Mouse (Mus musculus): ENCODE measurements around the gene Fam193a. TPM values are rescaled to one million over a fixed set of nuclear protein-coding genes. Genes with fewer than 3 reads are reported as not detected.
A peak's percentile ranks its signal among the peaks of the same experiment; 100 is the strongest.

The Fam193a gene
- polyA plus RNA-seq, 1 experiment from 2014 or later = 16.9 TPM

GRCm38 (mm10) chr5:34525663-34526476 lies 156.1 kb downstream of the Fam193a start, which contains the start of gene Sh3bp2:
Gene Sh3bp2 (plus strand): TSS chr5:34525838.
- ATAC-seq = peak; percentile 97
- Histone ChIP-seq H3K4me2 (ENCODE audit: low read length) (peak within 1 kb of the TSS; percentile 60), H3K4me1 (ENCODE audit: control insufficient read depth, insufficient read depth, low read length) (no peaks in the 10 kb centered on the region), H3K4me3 (ENCODE audit: low read depth, low read length) (peak within 1 kb of the TSS; percentile 39), H3K9ac (ENCODE audit: low read length) (peak within 1 kb of the TSS; percentile 53), H3K27ac (ENCODE audit: low read depth, low read length) (no peak within 1 kb of the TSS), H3K27me3 (replicated peaks; ENCODE audit: control insufficient read depth, insufficient read depth, low read length) (no peaks in the 10 kb centered on the region), H3K36me3 (ENCODE audit: control insufficient read depth, insufficient read depth, low read length) (no peaks in the 10 kb centered on the region), H3K9me3 (replicated peaks; ENCODE audit: control insufficient read depth, low read length) (no peaks in the 10 kb centered on the region)
- DNase-seq (ENCODE audit: low spot score) = peak; percentile 81
- 2% methylated on average over 38 of the region's 38 CpGs for WGBS

- Histone ChIP-seq H3K27me3 (replicated peaks; ENCODE audit: control insufficient read depth, insufficient read depth, low read length) (no peaks in the 10 kb centered on the region), H3K4me3 (ENCODE audit: low read depth, low read length) (no peak overlapping the region), H3K4me1 (ENCODE audit: control insufficient read depth, insufficient read depth, low read length) (no peaks in the 10 kb centered on the region), H3K27ac (ENCODE audit: low read depth, low read length) (no peak overlapping the region), H3K4me2 (ENCODE audit: low read length) (peak overlapping the region; percentile 60; the same call in 1 of the 2 replicates), H3K9me3 (replicated peaks; ENCODE audit: control insufficient read depth, low read length) (no peaks in the 10 kb centered on the region), H3K9ac (ENCODE audit: low read length) (no peak overlapping the region), H3K36me3 (ENCODE audit: control insufficient read depth, insufficient read depth, low read length) (no peaks in the 10 kb centered on the region)
- DNase-seq (ENCODE audit: low spot score) (no peak), ATAC-seq (no peak)
- WGBS = 34% methylated on average over 5 of the region's 5 CpGs
Observed at GRCm38 (mm10) chr5:34526477-34526775, 156.7 kb downstream of the Fam193a start.

GRCm38 (mm10) chr5:34527352-34527751 lies 157.6 kb downstream of the Fam193a start:
- no peaks in the 10 kb centered on the region for H3K4me1 ChIP-seq (ENCODE audit: control insufficient read depth, insufficient read depth, low read length)
- H3K27me3 ChIP-seq (replicated peaks; ENCODE audit: control insufficient read depth, insufficient read depth, low read length) = no peaks in the 10 kb centered on the region
- no peaks in the 10 kb centered on the region for H3K36me3 ChIP-seq (ENCODE audit: control insufficient read depth, insufficient read depth, low read length)
- no peak overlapping the region for H3K4me2 ChIP-seq (ENCODE audit: low read length)
- no peaks in the 10 kb centered on the region for H3K9me3 ChIP-seq (replicated peaks; ENCODE audit: control insufficient read depth, low read length)
- no peak overlapping the region for H3K4me3 ChIP-seq (ENCODE audit: low read depth, low read length)
- DNase-seq (ENCODE audit: low spot score) (no peak), ATAC-seq (no peak)
- H3K27ac ChIP-seq (ENCODE audit: low read depth, low read length) = no peak overlapping the region
- H3K9ac ChIP-seq (ENCODE audit: low read length) = no peak overlapping the region
- WGBS = 81% methylated on average over 2 of the region's 2 CpGs

- DNase-seq (ENCODE audit: low spot score) (no peak), ATAC-seq (no peak)
- Histone ChIP-seq H3K9me3 (replicated peaks; ENCODE audit: control insufficient read depth, low read length) (no peaks in the 10 kb centered on the region), H3K36me3 (ENCODE audit: control insufficient read depth, insufficient read depth, low read length) (no peaks in the 10 kb centered on the region), H3K4me1 (ENCODE audit: control insufficient read depth, insufficient read depth, low read length) (no peaks in the 10 kb centered on the region), H3K9ac (ENCODE audit: low read length) (no peak overlapping the region), H3K27me3 (replicated peaks; ENCODE audit: control insufficient read depth, insufficient read depth, low read length) (no peaks in the 10 kb centered on the region), H3K4me2 (ENCODE audit: low read length) (no peak overlapping the region), H3K4me3 (ENCODE audit: low read depth, low read length) (no peak overlapping the region), H3K27ac (ENCODE audit: low read depth, low read length) (no peak overlapping the region)
- WGBS = 88% methylated on average over 5 of the region's 5 CpGs
Observed at GRCm38 (mm10) chr5:34528724-34529123, 159.0 kb downstream of the Fam193a start.

GRCm38 (mm10) chr5:34530116-34530515 lies 160.4 kb downstream of the Fam193a start:
- ATAC-seq (no peak), DNase-seq (ENCODE audit: low spot score) (peak; percentile 7)
- Histone ChIP-seq H3K9ac (ENCODE audit: low read length) (no peak overlapping the region), H3K4me3 (ENCODE audit: low read depth, low read length) (no peak overlapping the region), H3K27me3 (replicated peaks; ENCODE audit: control insufficient read depth, insufficient read depth, low read length) (no peaks in the 10 kb centered on the region), H3K27ac (ENCODE audit: low read depth, low read length) (no peak overlapping the region), H3K36me3 (ENCODE audit: control insufficient read depth, insufficient read depth, low read length) (no peaks in the 10 kb centered on the region), H3K9me3 (replicated peaks; ENCODE audit: control insufficient read depth, low read length) (no peaks in the 10 kb centered on the region), H3K4me2 (ENCODE audit: low read length) (no peak overlapping the region), H3K4me1 (ENCODE audit: control insufficient read depth, insufficient read depth, low read length) (no peaks in the 10 kb centered on the region)
- WGBS = 59% methylated on average over 5 of the region's 5 CpGs

GRCm38 (mm10) chr5:34530687-34531086 lies 161.0 kb downstream of the Fam193a start:
- Histone ChIP-seq H3K9ac (ENCODE audit: low read length) (no peak overlapping the region), H3K36me3 (ENCODE audit: control insufficient read depth, insufficient read depth, low read length) (no peaks in the 10 kb centered on the region), H3K9me3 (replicated peaks; ENCODE audit: control insufficient read depth, low read length) (no peaks in the 10 kb centered on the region), H3K4me3 (ENCODE audit: low read depth, low read length) (no peak overlapping the region), H3K27ac (ENCODE audit: low read depth, low read length) (no peak overlapping the region), H3K4me2 (ENCODE audit: low read length) (no peak overlapping the region), H3K4me1 (ENCODE audit: control insufficient read depth, insufficient read depth, low read length) (no peaks in the 10 kb centered on the region), H3K27me3 (replicated peaks; ENCODE audit: control insufficient read depth, insufficient read depth, low read length) (no peaks in the 10 kb centered on the region)
- DNase-seq (ENCODE audit: low spot score) = no peak
- ATAC-seq = no peak
- WGBS = 60% methylated on average over 4 of the region's 4 CpGs

- H3K9ac ChIP-seq (ENCODE audit: low read length) = no peak overlapping the region
- no peaks in the 10 kb centered on the region for H3K9me3 ChIP-seq (replicated peaks; ENCODE audit: control insufficient read depth, low read length)
- no peak overlapping the region for H3K27ac ChIP-seq (ENCODE audit: low read depth, low read length)
- H3K4me3 ChIP-seq (ENCODE audit: low read depth, low read length) = no peak overlapping the region
- ATAC-seq = no peak
- H3K36me3 ChIP-seq (ENCODE audit: control insufficient read depth, insufficient read depth, low read length) = no peaks in the 10 kb centered on the region
- 74% methylated on average over 5 of the region's 5 CpGs for WGBS
- no peaks in the 10 kb centered on the region for H3K27me3 ChIP-seq (replicated peaks; ENCODE audit: control insufficient read depth, insufficient read depth, low read length)
- H3K4me2 ChIP-seq (ENCODE audit: low read length) = no peak overlapping the region
- no peaks in the 10 kb centered on the region for H3K4me1 ChIP-seq (ENCODE audit: control insufficient read depth, insufficient read depth, low read length)
- DNase-seq (ENCODE audit: low spot score) = no peak
Observed at GRCm38 (mm10) chr5:34533066-34533465, 163.3 kb downstream of the Fam193a start.

GRCm38 (mm10) chr5:34533820-34534219 lies 164.1 kb downstream of the Fam193a start:
- no peaks in the 10 kb centered on the region for H3K4me1 ChIP-seq (ENCODE audit: control insufficient read depth, insufficient read depth, low read length)
- no peaks in the 10 kb centered on the region for H3K9me3 ChIP-seq (replicated peaks; ENCODE audit: control insufficient read depth, low read length)
- no peaks in the 10 kb centered on the region for H3K36me3 ChIP-seq (ENCODE audit: control insufficient read depth, insufficient read depth, low read length)
- no peaks in the 10 kb centered on the region for H3K27me3 ChIP-seq (replicated peaks; ENCODE audit: control insufficient read depth, insufficient read depth, low read length)
- ATAC-seq (no peak), DNase-seq (ENCODE audit: low spot score) (no peak)
- H3K4me2 ChIP-seq (ENCODE audit: low read length) = no peak overlapping the region
- H3K27ac ChIP-seq (ENCODE audit: low read depth, low read length) = no peak overlapping the region
- WGBS = 79% methylated on average over 3 of the region's 3 CpGs
- no peak overlapping the region for H3K9ac ChIP-seq (ENCODE audit: low read length)
- H3K4me3 ChIP-seq (ENCODE audit: low read depth, low read length) = no peak overlapping the region

- Histone ChIP-seq H3K36me3 (ENCODE audit: control insufficient read depth, insufficient read depth, low read length) (no peaks in the 10 kb centered on the region), H3K9ac (ENCODE audit: low read length) (no peak overlapping the region), H3K27me3 (replicated peaks; ENCODE audit: control insufficient read depth, insufficient read depth, low read length) (no peaks in the 10 kb centered on the region), H3K9me3 (replicated peaks; ENCODE audit: control insufficient read depth, low read length) (no peaks in the 10 kb centered on the region), H3K4me2 (ENCODE audit: low read length) (no peak overlapping the region), H3K27ac (ENCODE audit: low read depth, low read length) (no peak overlapping the region), H3K4me3 (ENCODE audit: low read depth, low read length) (no peak overlapping the region), H3K4me1 (ENCODE audit: control insufficient read depth, insufficient read depth, low read length) (no peaks in the 10 kb centered on the region)
- no peak for ATAC-seq
- DNase-seq (ENCODE audit: low spot score) = no peak
- 86% methylated on average over 5 of the region's 5 CpGs for WGBS
Observed at GRCm38 (mm10) chr5:34534776-34535581, 165.2 kb downstream of the Fam193a start.
